ENCODE assay signal across 13 mouse cellular contexts in the genomic region with DNA sequence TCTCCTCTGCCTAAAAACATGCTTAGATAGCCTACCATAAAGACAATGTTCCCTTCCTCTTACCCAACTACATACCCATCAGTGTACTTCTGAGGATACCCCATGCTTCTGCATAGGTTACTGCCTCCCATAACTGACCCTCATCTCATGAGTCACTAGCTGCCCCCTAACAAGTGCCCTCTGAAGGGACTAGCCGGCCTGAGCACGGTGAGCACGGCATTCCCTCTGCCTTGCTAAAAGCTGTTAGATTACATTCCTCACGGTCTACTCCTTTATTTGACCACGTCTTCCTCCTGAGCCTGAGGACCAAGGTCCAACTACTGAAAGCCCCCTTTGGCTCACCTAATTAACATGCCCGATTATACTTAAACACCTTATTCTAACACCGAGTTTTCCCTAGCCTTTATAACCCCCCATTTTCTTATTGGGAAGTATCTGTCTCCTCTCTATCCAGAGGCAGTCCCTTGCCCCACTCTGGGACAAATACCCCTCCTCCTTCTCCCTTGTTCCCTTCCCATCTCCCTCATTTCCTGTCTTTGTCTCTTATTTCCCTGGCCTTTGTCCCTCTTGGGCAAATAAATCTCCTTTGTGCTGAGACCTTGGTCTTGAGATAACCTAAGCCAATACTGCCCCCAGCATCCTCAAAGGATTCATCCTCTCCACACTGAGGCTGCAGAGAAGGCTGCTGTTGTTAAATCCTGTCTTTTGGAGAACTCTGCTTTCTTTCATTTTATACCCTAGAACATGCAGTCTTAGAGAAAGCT.
"Had no signal": no experiment of that assay in that cellular context is flagged by ENCODE, and none has a peak within 500 bp of the region (broad histone marks: within the 10 kb centered on the region; RNA-seq: fewer than 3 reads in every experiment).

No protein-coding gene starts in this region.

- ATAC-seq: midbrain, embryonic 16.5 days had no signal

- H3K4me2 ChIP-seq: limb, embryonic 13.5 days; midbrain, embryonic 12.5 days; neural tube, embryonic 13.5 days had no signal

- H3K9ac ChIP-seq: limb, embryonic 13.5 days; liver, embryonic 14.5 days; midbrain, embryonic 12.5 days; neural tube, embryonic 13.5 days had no signal

- H3K4me3 ChIP-seq: layer of hippocampus, adult 2 months; limb, embryonic 13.5 days; midbrain, embryonic 12.5 days; neural tube, embryonic 13.5 days had no signal

- H3K4me1 ChIP-seq: limb, embryonic 13.5 days; midbrain, embryonic 12.5 days; neural tube, embryonic 13.5 days had no signal

- H3K9me3 ChIP-seq: limb, embryonic 13.5 days; midbrain, embryonic 12.5 days; neural tube, embryonic 13.5 days had no signal

- H3K27me3 ChIP-seq: limb, embryonic 13.5 days; midbrain, embryonic 12.5 days; neural tube, embryonic 13.5 days had no signal

- DNase-seq: kidney, adult 18-20 months; kidney, postnatal 10 days; kidney, postnatal 4 days; lung, adult 2 months; retina, postnatal 1 day; thymus, adult 2 months; thymus, postnatal 25 days had no signal

- H3K27ac ChIP-seq: layer of hippocampus, adult 2 months; limb, embryonic 13.5 days; liver, embryonic 14.5 days; midbrain, embryonic 12.5 days; neural tube, embryonic 13.5 days had no signal
